Mouse (Mus musculus) E14TG2a.4 (cell line): Measurements from ENCODE around the gene Cmtr1.
"Not testable (repeated sequence)": the region's sequence is repeated elsewhere in the genome, so short reads cannot be mapped to it uniquely, and the experiment has no call there.

ENCODE experiments used
- H3K27me3 ChIP-seq: 2 replicates; pipeline ENCODE4 v1.6.1; 2014; ENCODE audit warnings: low read length, control low read depth; ENCODE audit not compliant: insufficient read depth
- H3K36me3 ChIP-seq: 2 replicates; pipeline ENCODE4 v1.6.1; 2014; ENCODE audit warnings: low read length, control low read depth; ENCODE audit not compliant: insufficient read depth
- H3K4me1 ChIP-seq: replicated peaks from 2 replicates; pipeline ENCODE4 v1.6.1; 2014; ENCODE audit warnings: low read depth, low read length, control low read depth
- H3K4me3 ChIP-seq: replicated peaks from 2 replicates; pipeline ENCODE4 v1.5.1; 2014; ENCODE audit warnings: mild to moderate bottlenecking, low read length
- H3K9me3 ChIP-seq: 2 replicates; pipeline ENCODE4 v1.6.1; 2014; ENCODE audit warnings: low read length, control low read depth
- CTCF ChIP-seq: conservative IDR thresholded peaks from 2 replicates; pipeline ENCODE4 v1.5.1; 2014; ENCODE audit warnings: low read length
- NANOG ChIP-seq: IDR thresholded peaks from 2 replicates; pipeline ENCODE4 v1.6.1; 2014; ENCODE audit warnings: borderline replicate concordance, low read length, mixed read lengths
- POU5F1 ChIP-seq: IDR thresholded peaks from 2 replicates; pipeline ENCODE4 v1.6.1; 2014; ENCODE audit warnings: low read length, borderline replicate concordance

Cmtr1 gene

GRCm38 (mm10) chr17:29660076-29660761, at the start of gene Cmtr1:
TSS of gene Cmtr1 (plus strand) at chr17:29660595.
- Histone ChIP-seq H3K9me3 (no peaks in the 10 kb centered on the region), H3K4me3 (peak within 1 kb of the TSS; percentile 94), H3K27me3 (no peaks in the 10 kb centered on the region), H3K36me3 (peaks cover 28% of the 10 kb centered on the region), H3K4me1 (peaks cover 23% of the 10 kb centered on the region)
- TF ChIP-seq CTCF: no peak
- TF ChIP-seq NANOG: no peak
- TF ChIP-seq POU5F1: no peak

GRCm38 (mm10) chr17:29613453-29613852, 46.9 kb upstream of the Cmtr1 start:
- H3K36me3 ChIP-seq, H3K27me3 ChIP-seq, H3K4me3 ChIP-seq, H3K9me3 ChIP-seq: not testable (repeated sequence)
- peak; percentile 22 for TF ChIP-seq CTCF
- H3K4me1 ChIP-seq: peaks cover 51% of the 10 kb centered on the region

- H3K9me3 ChIP-seq: no peaks in the 10 kb centered on the region
- peaks cover 19% of the 10 kb centered on the region for H3K36me3 ChIP-seq
- no peak for TF ChIP-seq POU5F1
- peak; percentile 46 for TF ChIP-seq CTCF
These were observed 46.0 kb upstream of the Cmtr1 start, which contains the start of the genes Rnf8 and Gm28043 for GRCm38 (mm10) chr17:29614115-29615023. TSS of gene Rnf8 (plus strand) at chr17:29614790. TSS of gene Gm28043 (plus strand) at chr17:29614876.

GRCm38 (mm10) chr17:29615024-29615551, 45.3 kb upstream of the Cmtr1 start:
- TF ChIP-seq POU5F1: no peak
- no peak for TF ChIP-seq NANOG
- TF ChIP-seq CTCF: no peak
- Histone ChIP-seq H3K4me3 (peak overlapping the region; percentile 90), H3K27me3 (no peaks in the 10 kb centered on the region), H3K4me1 (peaks cover 52% of the 10 kb centered on the region), H3K36me3 (peaks cover 26% of the 10 kb centered on the region), H3K9me3 (no peaks in the 10 kb centered on the region)

More at GRCm38 (mm10) chr17:29614115-29615023, 46.0 kb upstream of the Cmtr1 start, which contains the start of the genes Rnf8 and Gm28043:
- Histone ChIP-seq H3K4me1 (peaks cover 52% of the 10 kb centered on the region), H3K27me3 (no peaks in the 10 kb centered on the region), H3K4me3 (peak within 1 kb of the TSS; percentile 90)

- peak overlapping the region; percentile 90 for H3K4me3 ChIP-seq
- no peak for TF ChIP-seq POU5F1
- no peak for TF ChIP-seq NANOG
- TF ChIP-seq CTCF: no peak
- no peaks in the 10 kb centered on the region for H3K27me3 ChIP-seq
- H3K36me3 ChIP-seq: peaks cover 27% of the 10 kb centered on the region
- H3K4me1 ChIP-seq: peaks cover 52% of the 10 kb centered on the region
- H3K9me3 ChIP-seq: no peaks in the 10 kb centered on the region
These were observed 44.8 kb upstream of the Cmtr1 start for GRCm38 (mm10) chr17:29615616-29616015.

GRCm38 (mm10) chr17:29619231-29619630, 41.2 kb upstream of the Cmtr1 start:
- no peaks in the 10 kb centered on the region for H3K9me3 ChIP-seq
- no peak overlapping the region for H3K4me3 ChIP-seq
- H3K36me3 ChIP-seq: peaks cover 57% of the 10 kb centered on the region
- no peaks in the 10 kb centered on the region for H3K27me3 ChIP-seq
- peaks cover 32% of the 10 kb centered on the region for H3K4me1 ChIP-seq
- TF ChIP-seq NANOG: no peak
- no peak for TF ChIP-seq POU5F1
- no peak for TF ChIP-seq CTCF

GRCm38 (mm10) chr17:29623488-29623887, 36.9 kb upstream of the Cmtr1 start:
- H3K27me3 ChIP-seq: no peaks in the 10 kb centered on the region
- TF ChIP-seq POU5F1: no peak
- no peak for TF ChIP-seq CTCF
- no peak for TF ChIP-seq NANOG
- H3K4me1 ChIP-seq: peaks cover 39% of the 10 kb centered on the region
- H3K9me3 ChIP-seq: no peaks in the 10 kb centered on the region
- H3K4me3 ChIP-seq: no peak overlapping the region
- H3K36me3 ChIP-seq: peaks cover 88% of the 10 kb centered on the region

- Histone ChIP-seq H3K4me3 (0 out of 2 replicates have a peak overlapping the region, but pooled peaks have one; percentile 17), H3K9me3 (no peaks in the 10 kb centered on the region), H3K36me3 (peaks cover 89% of the 10 kb centered on the region), H3K27me3 (no peaks in the 10 kb centered on the region), H3K4me1 (peaks cover 75% of the 10 kb centered on the region)
- TF ChIP-seq POU5F1 (no peak), CTCF (no peak), NANOG (no peak)
These were observed 33.1 kb upstream of the Cmtr1 start for GRCm38 (mm10) chr17:29627285-29627684.
